In the genomic region with DNA sequence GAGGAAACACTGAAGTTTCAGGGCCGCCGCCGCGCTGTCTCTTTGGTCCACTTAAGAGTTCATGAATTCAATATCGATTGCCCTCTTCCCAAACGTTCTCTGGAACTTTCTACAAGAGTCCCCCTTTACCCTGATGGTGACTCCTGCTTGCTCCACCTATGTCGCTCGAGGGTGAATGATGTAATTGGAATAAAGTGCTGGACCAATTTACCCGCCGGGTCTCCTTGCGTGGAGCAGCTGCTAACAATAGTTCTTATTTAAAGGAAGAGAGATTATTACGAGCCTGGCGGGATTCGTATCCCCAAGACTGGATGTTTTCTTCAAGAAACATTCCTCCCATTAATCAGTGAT, we compare ENCODE assay signal across 8 mouse cellular contexts. TPM values are rescaled to one million over a fixed set of nuclear protein-coding genes. Genes with fewer than 3 reads are reported as not detected.
DNase-seq lines count a peak whose midpoint lies in the region; ATAC-seq and TF ChIP-seq lines count a peak whose summit lies in the region.

Gene Myl12a, minus strand, starts transcription at position 135 of the 351 bp plus-strand sequence.

- no peak for DNase-seq in neural tube, embryonic 11.5 days (ENCODE audit: low spot score)
- no peak for DNase-seq in neural tube, embryonic 10.5 days (ENCODE audit: extremely low spot score, low spot score)
- DNase-seq in heart, postnatal 10 days, result no peak
- no peak for DNase-seq in limb, embryonic 11.5 days (ENCODE audit: low spot score)
- no peak for DNase-seq in spleen, adult 18-20 months
- DNase-seq in c-Kit-positive CD71-positive TER-119-positive erythroid progenitor cells, embryonic 14.5 days (ENCODE audit: low spot score), result no peak

- H3K27ac ChIP-seq in neural tube, embryonic 11.5 days (ENCODE audit: low read depth, low read length), result peak within 1 kb of the TSS; percentile 96
- peak within 1 kb of the TSS; percentile 100 for H3K27ac ChIP-seq in embryonic fibroblast, embryonic 13.5 days (ENCODE audit: insufficient read depth, low read length)
- H3K27ac ChIP-seq in limb, embryonic 11.5 days (replicated peaks; ENCODE audit: low read depth, low read length), result peak within 1 kb of the TSS; percentile 99

- H3K9me3 ChIP-seq in neural tube, embryonic 11.5 days (ENCODE audit: control insufficient read depth, low read length), result no peaks in the 10 kb centered on the region
- H3K9me3 ChIP-seq in limb, embryonic 11.5 days (ENCODE audit: control insufficient read depth, low read length), result no peaks in the 10 kb centered on the region

- H3K4me3 ChIP-seq in neural tube, embryonic 11.5 days (ENCODE audit: low read depth, low read length), result peak within 1 kb of the TSS; percentile 90
- peak within 1 kb of the TSS; percentile 92 for H3K4me3 ChIP-seq in embryonic fibroblast, embryonic 13.5 days (ENCODE audit: insufficient read depth, low read length)
- peak within 1 kb of the TSS; percentile 77 for H3K4me3 ChIP-seq in limb, embryonic 11.5 days (ENCODE audit: low read depth, low read length)

- ATAC-seq in neural tube, embryonic 11.5 days (ENCODE audit: insufficient read depth, low FRiP score, low TSS enrichment), result peak; percentile 28
- ATAC-seq in limb, embryonic 11.5 days (ENCODE audit: insufficient number of reproducible peaks, low FRiP score, low TSS enrichment, low read depth), result peak; percentile 49
- no peak for ATAC-seq in neutrophil, adult 5-6 weeks (ENCODE audit: extremely low read depth, insufficient number of reproducible peaks, low FRiP score, poor library complexity, severe bottlenecking)

- peak within 1 kb of the TSS; percentile 85 for H3K9ac ChIP-seq in neural tube, embryonic 11.5 days (ENCODE audit: low read length)
- peak within 1 kb of the TSS; percentile 97 for H3K9ac ChIP-seq in limb, embryonic 11.5 days (ENCODE audit: low read length)

- no peak for TF ChIP-seq CTCF in embryonic fibroblast, embryonic 13.5 days (IDR thresholded peaks at IDR 0.05; ENCODE audit: borderline replicate concordance, insufficient read depth, low read length)

- no peaks in the 10 kb centered on the region for H3K27me3 ChIP-seq in neural tube, embryonic 11.5 days (ENCODE audit: control insufficient read depth, insufficient read depth, low read length)
- H3K27me3 ChIP-seq in limb, embryonic 11.5 days (ENCODE audit: control insufficient read depth, insufficient read depth, low read length), result no peaks in the 10 kb centered on the region

- WGBS in neural tube, embryonic 11.5 days, result 12% methylated on average over 14 of the region's 14 CpGs
- 9% methylated on average over 14 of the region's 14 CpGs for WGBS in limb, embryonic 11.5 days

- H3K4me2 ChIP-seq in neural tube, embryonic 11.5 days (ENCODE audit: low read depth), result peak within 1 kb of the TSS; percentile 62
- peak within 1 kb of the TSS; percentile 56 for H3K4me2 ChIP-seq in limb, embryonic 11.5 days (ENCODE audit: low read depth, severe bottlenecking)

- H3K36me3 ChIP-seq in neural tube, embryonic 11.5 days (ENCODE audit: control insufficient read depth, insufficient read depth, low read length), result no peaks in the 10 kb centered on the region
- no peaks in the 10 kb centered on the region for H3K36me3 ChIP-seq in limb, embryonic 11.5 days (ENCODE audit: control insufficient read depth, insufficient read depth, low read length)

- peak; percentile 17; the same call in 1 of the 2 replicates for TF ChIP-seq POLR2A in embryonic fibroblast, embryonic 13.5 days (IDR thresholded peaks at IDR 0.05; ENCODE audit: low read depth, low read length)

- intact Hi-C loops in heart, postnatal 10 days (cut with DNase I), result loop anchor here (2.0 to 5.0 kb wide), 3 partner anchors 16 to 195 kb away; partner anchors contain the start of gene Lpin2

- H3K4me1 ChIP-seq in neural tube, embryonic 11.5 days (ENCODE audit: control insufficient read depth, insufficient read depth, low read length), result peaks cover 4% of the 10 kb centered on the region; the same call in 1 of the 2 replicates
- peaks cover 9% of the 10 kb centered on the region for H3K4me1 ChIP-seq in embryonic fibroblast, embryonic 13.5 days (ENCODE audit: control insufficient read depth, insufficient read depth, low read length)
- H3K4me1 ChIP-seq in limb, embryonic 11.5 days (ENCODE audit: control insufficient read depth, insufficient read depth, low read length), result peaks cover 5% of the 10 kb centered on the region; the same call in 1 of the 2 replicates

RNA-seq across cellular contexts. Expression of gene Myl12a, which starts in this region (rescaled TPM):
- 411 and 424 TPM in 2 replicates for polyA plus RNA-seq in neural tube, embryonic 11.5 days (2014; fragmentation: Nextera tagmentation; extraction: Ambion mirVana)
- 1,052 and 1,239 TPM in 2 replicates for polyA plus RNA-seq in embryonic fibroblast, embryonic 13.5 days (2011; ENCODE audit: insufficient read length, low read depth, missing spikeins)
- 100 to 1,000 TPM; 846 to 935 TPM for total RNA-seq in heart, postnatal 10 days (2021)
- polyA plus RNA-seq in limb, embryonic 11.5 days (2014; fragmentation: Nextera tagmentation; extraction: Ambion mirVana), result 576 and 577 TPM in 2 replicates
- 159 and 183 TPM in 2 replicates for total RNA-seq in neutrophil, adult 5-6 weeks (2017)
